Mouse (Mus musculus) forebrain, embryonic 12.5 days (tissue): ENCODE data around the gene Kcnc1. TPM values are rescaled to one million over a fixed set of nuclear protein-coding genes. Genes with fewer than 3 reads are reported as not detected.

ENCODE experiments used
- ATAC-seq: fragments of 200-750 bp; cut with Nextera tagmentation; 2 replicates; pipeline ENCODE4 v1.8.0; 2017; ENCODE audit warnings: moderate TSS enrichment; ENCODE audit not compliant: low FRiP score
- H3K27ac ChIP-seq: fragments of 300-500 bp; sonication (generic); 2 replicates; pipeline ENCODE4 v1.5.1; 2016; ENCODE audit warnings: mild to moderate bottlenecking
- H3K27me3 ChIP-seq: fragments of 300-500 bp; sonication (generic); 2 replicates; pipeline ENCODE4 v1.6.1; 2016; ENCODE audit warnings: mild to moderate bottlenecking
- H3K36me3 ChIP-seq: fragments of 300-500 bp; sonication (generic); replicated peaks from 2 replicates; pipeline ENCODE4 v1.6.1; 2016; ENCODE audit warnings: mild to moderate bottlenecking
- H3K4me1 ChIP-seq: fragments of 300-500 bp; sonication (generic); 2 replicates; pipeline ENCODE4 v1.6.1; 2016
- H3K4me2 ChIP-seq: fragments of 300-500 bp; sonication (generic); 2 replicates; pipeline ENCODE4 v1.6.1; 2016; ENCODE audit warnings: mild to moderate bottlenecking, moderate library complexity
- H3K4me3 ChIP-seq: fragments of 300-500 bp; sonication (generic); replicated peaks from 2 replicates; pipeline ENCODE4 v1.5.1; 2016; ENCODE audit warnings: mild to moderate bottlenecking
- H3K9ac ChIP-seq: fragments of 300-500 bp; sonication (generic); 2 replicates; pipeline ENCODE4 v1.6.1; 2016; ENCODE audit warnings: mild to moderate bottlenecking
- H3K9me3 ChIP-seq: fragments of 300-500 bp; sonication (generic); 2 replicates; pipeline ENCODE4 v1.6.1; 2016
- WGBS: fragments of 180-500 bp; shearing (Covaris S2); methylation state at CpG from one replicate; pipeline ENCODE4 v1.1.7; 2016; 5-methylcytosine and 5-hydroxymethylcytosine counted together
- polyA plus RNA-seq: library from polyadenylated mRNA; unstranded; fragments of >200 nt; fragmentation: Nextera tagmentation; extraction: Ambion mirVana; gene quantifications from 2 replicates; pipeline ENCODE4 v1.2.1, GENCODE M21; 2016

Kcnc1 gene
- polyA plus RNA-seq, 1 experiment from 2014 or later, result 4.8 TPM

- Histone ChIP-seq H3K36me3 (no peaks in the 10 kb centered on the region), H3K27me3 (peaks cover 86% of the 10 kb centered on the region), H3K9ac (peak overlapping the region; percentile 73), H3K4me1 (peaks cover 25% of the 10 kb centered on the region), H3K4me3 (peak overlapping the region; percentile 66), H3K4me2 (peak overlapping the region; percentile 79), H3K27ac (peak overlapping the region; percentile 61; the same call in 1 of the 2 replicates), H3K9me3 (no peaks in the 10 kb centered on the region)
- 1% methylated on average over 53 of the region's 64 CpGs for WGBS
- peak; percentile 64 for ATAC-seq
Measured at GRCm38 (mm10) chr7:46396928-46397731, 833 bp downstream of the Kcnc1 start.

- Histone ChIP-seq H3K9ac (peak overlapping the region; percentile 45), H3K4me1 (peaks cover 25% of the 10 kb centered on the region), H3K9me3 (no peaks in the 10 kb centered on the region), H3K27ac (no peak overlapping the region), H3K4me3 (peak overlapping the region; percentile 66), H3K27me3 (peaks cover 86% of the 10 kb centered on the region), H3K36me3 (no peaks in the 10 kb centered on the region), H3K4me2 (peak overlapping the region; percentile 79)
- WGBS, result 10% methylated on average over 70 of the region's 70 CpGs
- no peak for ATAC-seq
Measured at GRCm38 (mm10) chr7:46397732-46398333, 1.5 kb downstream of the Kcnc1 start.

- Histone ChIP-seq H3K9ac (no peak overlapping the region), H3K36me3 (no peaks in the 10 kb centered on the region), H3K4me1 (peaks cover 25% of the 10 kb centered on the region), H3K4me2 (peak overlapping the region; percentile 79), H3K27ac (no peak overlapping the region), H3K27me3 (peaks cover 81% of the 10 kb centered on the region), H3K4me3 (peak overlapping the region; percentile 66), H3K9me3 (no peaks in the 10 kb centered on the region)
- 73% methylated on average over 4 of the region's 4 CpGs for WGBS
- no peak for ATAC-seq
Measured at GRCm38 (mm10) chr7:46398612-46399011, 2.3 kb downstream of the Kcnc1 start.

GRCm38 (mm10) chr7:46399676-46400075, 3.4 kb downstream of the Kcnc1 start:
- ATAC-seq, result no peak
- Histone ChIP-seq H3K9me3 (no peaks in the 10 kb centered on the region), H3K4me3 (no peak overlapping the region), H3K27me3 (peaks cover 71% of the 10 kb centered on the region), H3K9ac (no peak overlapping the region), H3K4me2 (peak overlapping the region; percentile 79; the same call in 1 of the 2 replicates), H3K36me3 (no peaks in the 10 kb centered on the region), H3K4me1 (peaks cover 28% of the 10 kb centered on the region), H3K27ac (no peak overlapping the region)
- WGBS, result 100% methylated on average over 1 of the region's 1 CpGs

GRCm38 (mm10) chr7:46400346-46400745, 4.0 kb downstream of the Kcnc1 start:
- H3K4me1 ChIP-seq, result peaks cover 28% of the 10 kb centered on the region
- no peak overlapping the region for H3K27ac ChIP-seq
- no peak for ATAC-seq
- H3K4me2 ChIP-seq, result peak overlapping the region; percentile 79
- 49% methylated on average over 8 of the region's 8 CpGs for WGBS
- H3K36me3 ChIP-seq, result no peaks in the 10 kb centered on the region
- no peak overlapping the region for H3K9ac ChIP-seq
- H3K27me3 ChIP-seq, result peaks cover 64% of the 10 kb centered on the region
- peak overlapping the region; percentile 15 for H3K4me3 ChIP-seq
- H3K9me3 ChIP-seq, result no peaks in the 10 kb centered on the region

- peaks cover 52% of the 10 kb centered on the region for H3K27me3 ChIP-seq
- no peaks in the 10 kb centered on the region for H3K9me3 ChIP-seq
- 81% methylated on average over 3 of the region's 3 CpGs for WGBS
- no peak overlapping the region for H3K9ac ChIP-seq
- peaks cover 28% of the 10 kb centered on the region for H3K4me1 ChIP-seq
- H3K4me3 ChIP-seq, result no peak overlapping the region
- no peaks in the 10 kb centered on the region for H3K36me3 ChIP-seq
- H3K27ac ChIP-seq, result no peak overlapping the region
- ATAC-seq, result no peak
- H3K4me2 ChIP-seq, result no peak overlapping the region
Measured at GRCm38 (mm10) chr7:46401371-46402180, 5.3 kb downstream of the Kcnc1 start.

- Histone ChIP-seq H3K4me1 (peaks cover 15% of the 10 kb centered on the region), H3K36me3 (no peaks in the 10 kb centered on the region), H3K27ac (no peak overlapping the region), H3K9me3 (no peaks in the 10 kb centered on the region), H3K9ac (no peak overlapping the region), H3K4me2 (no peak overlapping the region), H3K27me3 (peaks cover 29% of the 10 kb centered on the region), H3K4me3 (no peak overlapping the region)
- 86% methylated on average over 15 of the region's 15 CpGs for WGBS
- ATAC-seq, result no peak
Measured at GRCm38 (mm10) chr7:46403616-46404485, 7.6 kb downstream of the Kcnc1 start.

- Histone ChIP-seq H3K4me2 (no peak overlapping the region), H3K4me3 (no peak overlapping the region), H3K9ac (no peak overlapping the region), H3K4me1 (peaks cover 12% of the 10 kb centered on the region), H3K27ac (no peak overlapping the region), H3K36me3 (no peaks in the 10 kb centered on the region), H3K9me3 (no peaks in the 10 kb centered on the region), H3K27me3 (peaks cover 20% of the 10 kb centered on the region)
- WGBS, result 88% methylated on average over 7 of the region's 7 CpGs
- ATAC-seq, result no peak
Measured at GRCm38 (mm10) chr7:46404756-46405155, 8.5 kb downstream of the Kcnc1 start.

- 0 out of 2 replicates have a peak, but pooled peaks cover 3% of the 10 kb centered on the region for H3K27me3 ChIP-seq
- no peak overlapping the region for H3K4me2 ChIP-seq
- no peak overlapping the region for H3K9ac ChIP-seq
- no peak overlapping the region for H3K27ac ChIP-seq
- H3K9me3 ChIP-seq, result no peaks in the 10 kb centered on the region
- no peaks in the 10 kb centered on the region for H3K36me3 ChIP-seq
- ATAC-seq, result no peak
- no peak overlapping the region for H3K4me3 ChIP-seq
- peaks cover 3% of the 10 kb centered on the region; the same call in 1 of the 2 replicates for H3K4me1 ChIP-seq
- 94% methylated on average over 9 of the region's 9 CpGs for WGBS
Measured at GRCm38 (mm10) chr7:46408606-46409005, 12.3 kb downstream of the Kcnc1 start.

- Histone ChIP-seq H3K36me3 (no peaks in the 10 kb centered on the region), H3K9me3 (no peaks in the 10 kb centered on the region), H3K4me2 (no peak overlapping the region), H3K4me1 (no peaks in the 10 kb centered on the region), H3K27ac (no peak overlapping the region), H3K4me3 (no peak overlapping the region), H3K9ac (no peak overlapping the region), H3K27me3 (0 out of 2 replicates have a peak, but pooled peaks cover 4% of the 10 kb centered on the region)
- WGBS, result 50% methylated on average over 12 of the region's 12 CpGs
- ATAC-seq, result no peak
Measured at GRCm38 (mm10) chr7:46409204-46409789, 13.0 kb downstream of the Kcnc1 start.

GRCm38 (mm10) chr7:46410727-46411126, 14.4 kb downstream of the Kcnc1 start:
- Histone ChIP-seq H3K9ac (no peak overlapping the region), H3K9me3 (no peaks in the 10 kb centered on the region), H3K36me3 (no peaks in the 10 kb centered on the region), H3K4me2 (no peak overlapping the region), H3K27ac (no peak overlapping the region), H3K4me3 (no peak overlapping the region), H3K27me3 (peaks cover 9% of the 10 kb centered on the region; the same call in 1 of the 2 replicates), H3K4me1 (no peaks in the 10 kb centered on the region)
- WGBS, result 86% methylated on average over 6 of the region's 6 CpGs
- ATAC-seq, result no peak
